Mouse (Mus musculus) gastrocnemius, postnatal 25 days (tissue): ENCODE data around the gene Olfr1192-ps1. TPM values are rescaled to one million over a fixed set of nuclear protein-coding genes. Genes with fewer than 3 reads are reported as not detected.
"Not testable (repeated sequence)": the region's sequence is repeated elsewhere in the genome, so short reads cannot be mapped to it uniquely, and the experiment has no call there.

Experiments used
- DNase-seq: peaks from one replicate; pipeline ENCODE4 v3.0.0; 2022
- long read RNA-seq, 2 experiments: library from polyadenylated mRNA; stranded (forward); transcript quantifications; one replicate each; pipeline ENCODE4 v2.0.0; 2021
- total RNA-seq, 2 experiments: library from RNA; stranded (reverse); gene quantifications; 1 replicate in 1 of 2; 2 replicates in 1 of 2; pipeline ENCODE4 v1.2.3; 2021

The Olfr1192-ps1 gene
- total RNA-seq = not detected
- long read RNA-seq, experiment 1 = 0 reads
- long read RNA-seq, experiment 2 = 0 reads

- DNase-seq = no peak
These were observed at the start of gene Olfr1192-ps1 for GRCm38 (mm10) chr2:88648209-88648608. Gene Olfr1192-ps1, plus strand, starts transcription at chr2:88648509.

- not testable (repeated sequence) for DNase-seq
These were observed 8.1 kb upstream of the Olfr1192-ps1 start, which contains the start of gene Olfr1191-ps1 for GRCm38 (mm10) chr2:88640242-88640641. Gene Olfr1191-ps1, plus strand, starts transcription at chr2:88640542.

GRCm38 (mm10) chr2:88675328-88675727, 27.0 kb downstream of the Olfr1192-ps1 start, which contains the start of gene Olfr1193:
Gene Olfr1193, plus strand, starts transcription at chr2:88675628.
- not testable (repeated sequence) for DNase-seq

GRCm38 (mm10) chr2:88689087-88689486, 40.8 kb downstream of the Olfr1192-ps1 start, which contains the start of gene Olfr1195:
Gene Olfr1195, minus strand, starts transcription at chr2:88689187.
- DNase-seq = no peak

GRCm38 (mm10) chr2:88704497-88704896, 56.2 kb downstream of the Olfr1192-ps1 start, which contains the start of gene Olfr1196:
Gene Olfr1196, minus strand, starts transcription at chr2:88704597.
- DNase-seq = no peak

Other genes with a start within 250 kb of the Olfr1192-ps1 start
- not detected for gene Olfr1179, start 242.1 kb upstream of the Olfr1192-ps1 start, total RNA-seq
- gene Olfr1180, start 229.4 kb upstream of the Olfr1192-ps1 start, total RNA-seq = not detected
- gene Olfr1181, start 222.3 kb upstream of the Olfr1192-ps1 start, total RNA-seq = not detected
- gene Gm13757, start 199.4 kb upstream of the Olfr1192-ps1 start, total RNA-seq = not detected
- gene Olfr1183, start 193.6 kb upstream of the Olfr1192-ps1 start, total RNA-seq = not detected
- gene Olfr1184, start 164.9 kb upstream of the Olfr1192-ps1 start, total RNA-seq = not detected
- gene Olfr1185-ps1, start 155.2 kb upstream of the Olfr1192-ps1 start, total RNA-seq = not detected
- not detected for gene Olfr1186, start 130.0 kb upstream of the Olfr1192-ps1 start, total RNA-seq
- gene Olfr1188, start 91.6 kb upstream of the Olfr1192-ps1 start, total RNA-seq = not detected
- gene Olfr1189, start 62.1 kb upstream of the Olfr1192-ps1 start, total RNA-seq = not detected
- under 1 TPM in 1 of 2 experiments, not detected in 1; 0.05 TPM for gene Olfr1191-ps1, start 8.0 kb upstream of the Olfr1192-ps1 start, total RNA-seq
- gene Olfr1193, start 27.1 kb downstream of the Olfr1192-ps1 start, total RNA-seq = not detected
- not detected for gene Olfr1195, start 40.7 kb downstream of the Olfr1192-ps1 start, total RNA-seq
- gene Olfr1196, start 56.1 kb downstream of the Olfr1192-ps1 start, total RNA-seq = not detected
- not detected for gene Olfr1197, start 83.9 kb downstream of the Olfr1192-ps1 start, total RNA-seq
- gene Olfr1198, start 102.9 kb downstream of the Olfr1192-ps1 start, total RNA-seq = not detected
- gene Olfr1199, start 112.0 kb downstream of the Olfr1192-ps1 start, total RNA-seq = not detected
- gene Olfr1200, start 122.0 kb downstream of the Olfr1192-ps1 start, total RNA-seq = not detected
- gene Olfr1201, start 144.5 kb downstream of the Olfr1192-ps1 start, total RNA-seq = not detected
- not detected for gene Olfr1202, start 166.0 kb downstream of the Olfr1192-ps1 start, total RNA-seq
- not detected for gene Olfr1205, start 181.2 kb downstream of the Olfr1192-ps1 start, total RNA-seq
- gene Olfr1204, start 200.8 kb downstream of the Olfr1192-ps1 start, total RNA-seq = not detected
- not detected for gene Olfr1206, start 214.7 kb downstream of the Olfr1192-ps1 start, total RNA-seq